Mouse (Mus musculus) forelimb bud, embryonic 11.5 days (tissue): ENCODE measurements around the gene Mink1.
"Not testable (repeated sequence)": the region's sequence is repeated elsewhere in the genome, so short reads cannot be mapped to it uniquely, and the experiment has no call there.

Experiments used
- DNase-seq: peaks from one replicate; pipeline ENCODE4 v3.0.0-alpha.2; 2012; ENCODE audit warnings: low read depth, low spot score

The Mink1 gene

GRCm38 (mm10) chr11:70557545-70557944, 5.1 kb upstream of the Mink1 start:
- no peak for DNase-seq

GRCm38 (mm10) chr11:70561937-70562286, 769 bp upstream of the Mink1 start:
- DNase-seq, result no peak

DNA sequence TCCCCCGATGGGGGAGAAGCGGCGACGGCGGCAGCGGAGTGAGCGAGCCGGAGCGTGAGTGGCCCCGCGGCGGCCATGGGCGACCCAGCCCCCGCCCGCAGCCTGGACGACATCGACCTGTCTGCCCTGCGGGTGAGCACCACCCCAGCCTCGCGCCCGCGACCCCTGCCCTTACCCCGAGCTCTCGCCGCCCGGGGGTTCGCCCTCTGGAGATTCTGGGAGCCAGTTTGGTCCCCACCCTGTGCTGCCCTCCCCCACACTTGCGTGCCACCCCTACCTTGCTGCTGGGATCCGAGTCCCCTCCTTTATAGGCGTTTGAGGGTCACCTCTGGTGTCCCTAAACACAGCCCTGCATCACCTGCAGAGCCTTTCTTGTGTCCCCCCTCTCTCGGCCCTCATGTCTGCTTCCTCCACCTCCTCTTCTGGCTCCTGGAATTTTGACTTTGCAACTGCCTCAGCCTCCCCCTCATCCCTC, 351 bp downstream of the Mink1 start:
- DNase-seq, result no peak

DNA sequence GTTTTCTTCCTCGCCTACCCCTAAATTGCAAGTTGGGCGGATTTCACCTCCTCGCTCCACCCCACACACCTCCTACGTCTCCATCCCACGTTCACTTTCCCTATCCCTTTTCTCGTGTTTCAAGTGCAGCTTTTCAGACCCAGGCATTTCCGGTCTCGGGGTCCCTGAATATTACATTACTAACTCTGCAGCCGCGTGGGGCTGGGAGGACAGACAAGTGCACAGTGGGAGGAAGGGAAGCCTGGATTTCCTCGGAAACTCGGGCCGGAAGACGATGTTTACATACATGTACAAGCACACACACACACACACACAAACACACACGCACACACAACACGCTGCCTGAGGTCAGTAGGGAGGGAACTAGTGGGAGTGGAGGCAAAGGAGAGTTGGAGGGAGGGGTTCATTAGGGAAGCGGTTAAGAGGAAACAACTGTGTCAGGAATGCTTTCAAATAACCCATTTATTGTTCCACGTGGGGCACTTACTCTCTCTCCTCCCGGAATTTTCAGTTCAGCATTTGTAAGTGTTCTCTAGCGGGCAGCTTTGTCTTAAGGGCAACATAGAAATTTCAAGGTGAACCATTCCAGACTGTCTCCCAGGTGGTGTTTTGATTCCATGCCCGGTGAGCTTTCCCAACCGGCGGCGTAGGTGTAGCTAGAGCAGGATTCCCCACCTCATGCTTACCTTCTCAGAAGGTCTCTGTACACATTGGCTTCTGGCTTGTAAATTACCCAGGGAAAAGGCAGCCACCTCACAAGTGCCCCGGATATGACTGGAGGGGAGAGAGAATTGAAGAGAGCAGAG, 992 bp downstream of the Mink1 start:
- DNase-seq, result peak; percentile 48

DNA sequence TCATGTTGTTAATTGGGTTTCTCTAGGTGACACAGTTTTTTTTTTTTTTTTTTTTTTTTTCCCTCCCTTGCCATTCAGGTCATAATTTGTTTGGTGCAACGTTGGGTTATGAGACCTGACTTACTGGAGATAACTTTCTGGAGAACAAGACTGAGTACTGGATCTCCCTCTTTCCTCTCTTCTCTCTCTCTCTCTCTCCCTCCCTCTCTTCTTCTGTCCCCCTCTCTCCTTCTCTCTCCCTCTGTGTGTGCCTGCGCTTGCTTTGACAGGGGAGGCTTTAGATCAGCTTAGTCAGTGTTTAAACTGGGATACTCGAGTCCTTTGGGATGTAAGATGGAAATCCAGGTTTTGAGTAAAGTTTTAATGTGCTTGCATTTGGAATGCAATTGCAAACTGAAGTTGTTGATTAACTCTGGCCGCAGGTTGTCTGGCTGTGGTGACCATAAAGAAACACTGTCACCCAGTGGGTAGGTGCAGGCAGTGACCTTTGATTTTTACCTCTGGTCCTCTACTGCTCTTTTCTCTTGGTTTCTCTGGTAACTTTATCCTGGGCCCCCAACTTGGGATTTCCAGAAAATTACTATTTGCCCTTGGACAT, 1.7 kb downstream of the Mink1 start:
- no peak for DNase-seq

- DNase-seq, result peak; percentile 57
Observed at GRCm38 (mm10) chr11:70566586-70566985, 3.9 kb downstream of the Mink1 start.

GRCm38 (mm10) chr11:70570614-70571013, 7.9 kb downstream of the Mink1 start:
- not testable (repeated sequence) for DNase-seq

GRCm38 (mm10) chr11:70571641-70572040, 9.0 kb downstream of the Mink1 start:
- DNase-seq, result no peak

DNA sequence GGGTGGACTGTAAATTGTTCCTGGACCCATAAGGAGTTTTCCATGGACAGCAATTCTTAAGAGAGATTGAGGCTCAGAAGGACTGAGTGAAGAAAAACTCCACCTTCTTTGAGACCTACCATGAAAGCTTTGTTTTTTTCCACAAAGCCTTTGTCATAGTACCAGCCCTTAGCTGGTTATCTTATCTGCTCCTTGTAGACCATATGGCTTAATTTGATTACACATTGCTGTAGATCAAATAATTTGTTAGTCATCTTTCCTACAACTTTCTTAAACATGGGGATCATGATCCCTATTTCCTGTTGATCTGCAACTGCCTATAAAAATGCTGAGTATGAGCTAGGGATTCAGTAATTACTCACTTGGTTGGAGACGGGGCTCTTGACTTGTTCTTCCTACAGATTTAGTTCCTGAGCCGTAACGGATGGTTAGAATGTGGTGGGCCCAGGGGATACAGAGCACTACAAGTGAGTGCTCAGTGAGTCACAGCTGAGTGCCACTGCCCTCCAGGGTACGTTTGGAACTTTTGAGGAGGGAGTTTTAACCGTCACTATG, 9.7 kb downstream of the Mink1 start:
- no peak for DNase-seq

- no peak for DNase-seq
Observed at GRCm38 (mm10) chr11:70573872-70574271, 11.2 kb downstream of the Mink1 start.

DNA sequence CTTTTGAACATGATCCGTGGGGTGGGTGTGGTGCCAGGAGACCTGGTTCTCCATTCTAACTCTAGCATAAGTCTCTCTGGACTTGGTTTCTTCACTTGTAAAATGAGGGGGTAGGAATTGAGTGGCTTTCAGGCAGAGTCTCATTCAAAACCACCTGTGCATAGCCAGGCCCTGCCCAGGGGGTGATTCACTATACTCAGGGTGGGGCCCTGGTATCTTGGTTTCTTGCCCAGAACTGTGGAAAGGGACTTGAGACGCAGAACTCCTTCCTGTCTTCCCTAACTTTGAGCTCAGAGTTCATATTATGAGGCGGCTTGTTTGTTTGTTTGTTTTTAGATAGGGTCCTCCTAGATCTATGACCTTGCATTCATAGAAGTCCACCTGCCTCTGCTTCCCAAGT, 14.5 kb downstream of the Mink1 start:
- DNase-seq, result no peak

GRCm38 (mm10) chr11:70578962-70579361, 16.3 kb downstream of the Mink1 start:
- no peak for DNase-seq

- no peak for DNase-seq
Observed at GRCm38 (mm10) chr11:70579710-70580357, 17.2 kb downstream of the Mink1 start.

DNA sequence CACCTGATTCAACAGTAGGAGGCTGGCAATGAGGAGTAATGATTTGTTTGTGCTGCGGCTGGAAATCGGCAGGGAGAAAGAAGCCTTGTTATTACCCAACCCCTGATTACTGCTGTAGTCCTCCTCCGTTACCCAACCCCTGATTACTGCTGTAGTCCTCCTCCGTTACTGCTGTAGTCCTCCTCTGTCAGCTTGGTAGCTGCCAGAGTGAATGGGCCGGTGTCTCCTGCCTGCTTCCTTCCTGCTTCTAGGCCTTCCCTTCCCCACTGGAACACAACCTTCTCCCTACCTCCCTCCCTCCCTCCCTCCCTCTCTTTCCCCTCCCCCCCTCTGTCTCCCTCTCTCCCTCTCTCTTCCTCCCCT, 17.7 kb downstream of the Mink1 start:
- DNase-seq, result no peak

GRCm38 (mm10) chr11:70580921-70581320, 18.2 kb downstream of the Mink1 start:
- DNase-seq, result no peak

DNA sequence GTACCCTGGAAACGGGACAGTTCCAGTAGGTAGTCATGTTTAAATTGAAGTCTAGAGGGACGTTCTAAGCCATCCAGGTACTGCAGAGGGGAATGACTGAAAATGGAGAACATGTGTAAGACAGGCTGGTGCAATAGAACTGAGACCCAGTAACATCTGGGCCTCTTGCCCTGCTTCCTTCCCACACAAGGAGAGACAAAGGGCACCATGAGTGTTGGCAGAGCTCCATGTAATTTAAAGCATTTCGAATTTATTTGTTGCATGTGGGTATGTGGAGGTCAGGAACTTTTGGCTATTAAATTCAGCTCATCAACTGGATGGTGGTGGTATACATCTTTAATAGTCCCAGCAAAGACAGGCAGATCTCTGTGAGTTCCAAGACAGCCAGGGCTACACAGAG, 19.5 kb downstream of the Mink1 start:
- DNase-seq, result peak; percentile 17

GRCm38 (mm10) chr11:70583022-70583714, 20.5 kb downstream of the Mink1 start:
- no peak for DNase-seq

- no peak for DNase-seq
Observed at GRCm38 (mm10) chr11:70583775-70584174, 21.1 kb downstream of the Mink1 start.

GRCm38 (mm10) chr11:70585457-70585856, 22.8 kb downstream of the Mink1 start:
- no peak for DNase-seq

GRCm38 (mm10) chr11:70586261-70586660, 23.6 kb downstream of the Mink1 start:
- no peak for DNase-seq

DNA sequence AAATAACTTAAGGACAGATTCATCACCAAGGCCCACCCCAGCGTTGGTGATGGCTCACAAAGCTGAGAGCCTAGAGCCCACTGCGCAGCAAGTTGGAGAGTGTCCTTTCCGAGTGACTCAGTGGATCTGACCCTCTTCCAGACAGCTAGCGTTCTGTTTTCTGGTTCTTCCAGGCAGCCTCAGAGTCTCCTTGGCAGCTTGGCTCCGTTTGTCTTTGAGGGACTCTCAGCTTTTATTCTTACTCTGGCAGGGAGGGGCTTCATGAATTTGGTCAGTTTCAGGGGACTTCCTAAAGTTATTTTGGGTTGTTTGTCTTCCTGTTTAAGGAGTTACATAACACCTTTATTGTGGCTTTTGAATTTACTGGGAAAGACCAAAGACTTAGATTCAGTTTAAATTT, 24.3 kb downstream of the Mink1 start:
- no peak for DNase-seq

DNA sequence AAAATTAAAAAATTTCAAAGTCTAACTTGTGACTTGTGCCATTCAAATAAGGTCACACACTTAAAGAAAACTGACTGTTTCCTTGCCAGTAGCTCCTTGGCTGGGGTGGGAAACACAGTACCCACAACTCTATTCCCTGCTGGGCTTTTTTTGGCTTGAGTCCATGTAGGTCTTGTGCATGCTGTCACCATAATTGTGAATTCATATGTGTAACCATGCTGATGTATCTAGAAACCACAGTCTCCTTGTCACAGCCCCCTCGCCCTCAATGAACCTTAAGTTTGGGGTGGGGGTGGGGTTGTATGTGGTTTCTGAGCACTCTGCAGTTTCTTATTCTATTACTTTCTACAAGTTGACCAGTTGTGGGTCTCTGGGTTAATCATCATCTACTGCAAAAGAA, 29.1 kb downstream of the Mink1 start:
- no peak for DNase-seq
